Mouse (Mus musculus) heart, embryonic 12.5 days (tissue): ENCODE measurements around the gene Omd. TPM values are rescaled to one million over a fixed set of nuclear protein-coding genes. Genes with fewer than 3 reads are reported as not detected.

Experiments used
- ATAC-seq: fragments of 200-750 bp; cut with Nextera tagmentation; 2 replicates; pipeline ENCODE4 v1.8.0; 2017; ENCODE audit warnings: moderate TSS enrichment, moderate library complexity; ENCODE audit not compliant: insufficient number of reproducible peaks, low FRiP score
- H3K27ac ChIP-seq: fragments of 300-500 bp; sonication (generic); 2 replicates; pipeline ENCODE4 v1.5.1; 2016; ENCODE audit warnings: mild to moderate bottlenecking, moderate library complexity; ENCODE audit not compliant: poor library complexity, severe bottlenecking
- H3K27me3 ChIP-seq: fragments of 300-500 bp; sonication (generic); replicated peaks from 2 replicates; pipeline ENCODE4 v1.6.1; 2016; ENCODE audit warnings: mild to moderate bottlenecking, moderate library complexity
- H3K36me3 ChIP-seq: fragments of 300-500 bp; sonication (generic); 2 replicates; pipeline ENCODE4 v1.6.1; 2016; ENCODE audit warnings: mild to moderate bottlenecking, moderate library complexity
- H3K4me1 ChIP-seq: fragments of 300-500 bp; sonication (generic); replicated peaks from 2 replicates; pipeline ENCODE4 v1.6.1; 2016; ENCODE audit warnings: mild to moderate bottlenecking
- H3K4me2 ChIP-seq: fragments of 300-500 bp; sonication (generic); 2 replicates; pipeline ENCODE4 v1.6.1; 2016; ENCODE audit warnings: mild to moderate bottlenecking, moderate library complexity
- H3K4me3 ChIP-seq: fragments of 300-500 bp; sonication (generic); 2 replicates; pipeline ENCODE4 v1.5.1; 2016; ENCODE audit warnings: mild to moderate bottlenecking
- H3K9ac ChIP-seq: fragments of 300-500 bp; sonication (generic); 2 replicates; pipeline ENCODE4 v1.6.1; 2016; ENCODE audit warnings: mild to moderate bottlenecking, moderate library complexity
- H3K9me3 ChIP-seq: fragments of 300-500 bp; sonication (generic); replicated peaks from 2 replicates; pipeline ENCODE4 v1.6.1; 2016; ENCODE audit warnings: mild to moderate bottlenecking, moderate library complexity
- WGBS: fragments of 180-500 bp; shearing (Covaris S2); methylation state at CpG from one replicate; pipeline ENCODE4 v1.1.7; 2016; 5-methylcytosine and 5-hydroxymethylcytosine counted together
- polyA plus RNA-seq: library from polyadenylated mRNA; unstranded; fragments of >200 nt; fragmentation: Nextera tagmentation; extraction: Ambion mirVana; gene quantifications from 2 replicates; pipeline ENCODE4 v1.2.1, GENCODE M21; 2016

Omd gene
- polyA plus RNA-seq, 1 experiment from 2014 or later: 0.43 TPM

GRCm38 (mm10) chr13:49608589-49609322 lies 26.5 kb downstream of the Omd start:
- H3K4me3 ChIP-seq: no peak overlapping the region
- H3K27me3 ChIP-seq: no peaks in the 10 kb centered on the region
- no peaks in the 10 kb centered on the region for H3K9me3 ChIP-seq
- no peak overlapping the region for H3K27ac ChIP-seq
- H3K36me3 ChIP-seq: no peaks in the 10 kb centered on the region
- no peak overlapping the region for H3K9ac ChIP-seq
- no peak overlapping the region for H3K4me2 ChIP-seq
- 67% methylated on average over 4 of the region's 4 CpGs for WGBS
- no peak for ATAC-seq
- H3K4me1 ChIP-seq: no peaks in the 10 kb centered on the region

GRCm38 (mm10) chr13:49617021-49617420 lies 34.8 kb downstream of the Omd start:
- no peaks in the 10 kb centered on the region for H3K4me1 ChIP-seq
- no peak for ATAC-seq
- WGBS: 73% methylated on average over 3 of the region's 3 CpGs
- H3K27me3 ChIP-seq: no peaks in the 10 kb centered on the region
- H3K27ac ChIP-seq: no peak overlapping the region
- no peak overlapping the region for H3K4me3 ChIP-seq
- no peaks in the 10 kb centered on the region for H3K36me3 ChIP-seq
- H3K9me3 ChIP-seq: no peaks in the 10 kb centered on the region
- no peak overlapping the region for H3K9ac ChIP-seq
- no peak overlapping the region for H3K4me2 ChIP-seq

DNA sequence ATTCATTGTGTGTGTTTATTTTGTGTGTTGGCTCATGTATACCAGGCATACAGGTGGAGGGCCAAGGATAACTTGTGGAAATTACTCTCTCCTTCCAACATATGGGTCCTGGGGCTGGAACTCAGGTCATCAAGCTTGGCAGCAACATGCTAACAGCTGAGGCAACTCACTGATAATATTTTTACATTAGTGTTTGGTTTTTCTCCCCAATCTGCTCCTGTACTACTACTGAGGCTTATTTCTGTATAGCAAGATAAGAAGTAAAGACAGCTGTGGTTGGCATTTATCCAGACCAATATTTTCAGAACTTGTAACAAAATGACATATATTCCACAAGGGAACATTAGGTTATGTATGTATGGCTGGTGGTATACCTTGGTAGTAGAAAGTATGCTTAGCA lies 36.1 kb downstream of the Omd start:
- H3K4me1 ChIP-seq: no peaks in the 10 kb centered on the region
- H3K27ac ChIP-seq: no peak overlapping the region
- no peak for ATAC-seq
- H3K9me3 ChIP-seq: no peaks in the 10 kb centered on the region
- no peak overlapping the region for H3K9ac ChIP-seq
- no peaks in the 10 kb centered on the region for H3K27me3 ChIP-seq
- H3K4me3 ChIP-seq: no peak overlapping the region
- H3K36me3 ChIP-seq: no peaks in the 10 kb centered on the region
- H3K4me2 ChIP-seq: no peak overlapping the region

DNA sequence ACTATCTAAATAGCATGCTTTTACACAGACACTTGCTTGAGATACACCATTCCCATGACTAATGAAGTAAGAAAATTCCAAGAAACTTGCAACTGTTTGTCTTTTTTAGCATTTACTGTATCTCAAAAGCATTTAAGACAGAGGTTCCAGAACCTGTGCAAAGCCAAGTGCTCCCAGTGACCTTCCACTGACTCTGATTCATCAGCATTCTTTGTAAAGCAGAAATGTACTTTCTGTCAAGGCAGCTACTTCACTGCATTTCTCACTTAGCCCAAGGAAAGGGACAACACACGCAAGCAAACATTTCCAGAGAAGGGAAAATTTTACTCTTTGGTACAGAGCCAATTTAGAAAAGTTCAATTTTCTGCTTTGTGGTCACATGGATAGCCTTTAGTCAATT lies 41.0 kb downstream of the Omd start:
- Histone ChIP-seq H3K27me3 (no peaks in the 10 kb centered on the region), H3K9me3 (no peaks in the 10 kb centered on the region), H3K27ac (no peak overlapping the region), H3K4me3 (no peak overlapping the region), H3K36me3 (no peaks in the 10 kb centered on the region), H3K4me2 (no peak overlapping the region), H3K4me1 (no peaks in the 10 kb centered on the region), H3K9ac (no peak overlapping the region)
- ATAC-seq: no peak
- WGBS: 76% methylated on average over 1 of the region's 1 CpGs

DNA sequence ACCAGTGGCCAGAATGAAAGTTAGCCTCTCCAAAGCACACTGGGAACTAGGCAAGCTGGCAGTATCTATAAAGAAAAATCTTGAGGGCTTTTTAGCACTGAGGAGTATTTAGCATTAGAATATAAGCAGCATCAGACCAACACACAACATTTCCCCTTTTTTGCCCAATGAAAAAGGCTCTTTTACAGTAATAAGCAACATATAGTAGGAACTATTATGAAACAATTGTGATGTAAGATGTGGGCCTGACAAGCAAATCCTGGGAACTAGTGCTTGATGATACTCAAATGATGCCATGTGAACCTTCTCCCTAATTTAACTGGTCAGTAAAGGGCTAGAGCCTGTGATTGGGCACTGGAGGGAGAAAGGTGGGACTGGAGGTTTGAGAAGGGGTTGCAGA lies 45.9 kb downstream of the Omd start:
- Histone ChIP-seq H3K4me1 (no peaks in the 10 kb centered on the region), H3K27me3 (no peaks in the 10 kb centered on the region), H3K27ac (no peak overlapping the region)

DNA sequence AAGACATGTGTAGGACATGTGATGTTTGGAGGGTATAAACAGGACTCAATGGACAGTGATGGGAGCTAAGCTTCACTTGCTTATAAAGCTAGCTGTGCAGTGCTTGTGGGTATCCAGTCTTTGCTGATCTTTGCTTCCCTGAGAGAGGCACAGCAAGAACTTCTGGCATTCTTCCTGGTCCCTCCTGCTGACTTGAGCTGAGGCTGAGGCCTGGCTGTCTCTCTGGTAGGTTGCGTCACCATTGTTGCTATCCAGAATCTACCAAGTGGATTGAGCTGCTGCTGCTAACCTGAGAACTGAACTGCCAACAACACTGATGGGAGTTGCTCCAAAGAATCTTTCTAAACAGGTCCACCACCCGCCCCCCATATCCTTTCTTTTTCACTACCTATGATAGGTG lies 46.8 kb downstream of the Omd start:
- Histone ChIP-seq H3K27me3 (no peaks in the 10 kb centered on the region), H3K4me1 (no peaks in the 10 kb centered on the region), H3K9ac (no peak overlapping the region), H3K4me3 (no peak overlapping the region), H3K9me3 (no peaks in the 10 kb centered on the region), H3K4me2 (no peak overlapping the region), H3K27ac (no peak overlapping the region), H3K36me3 (no peaks in the 10 kb centered on the region)
- 80% methylated on average over 2 of the region's 2 CpGs for WGBS
- ATAC-seq: no peak

More for the DNA sequence above, 45.9 kb downstream of the Omd start:
- Histone ChIP-seq H3K36me3 (no peaks in the 10 kb centered on the region), H3K4me3 (no peak overlapping the region), H3K9me3 (no peaks in the 10 kb centered on the region), H3K4me2 (no peak overlapping the region), H3K9ac (no peak overlapping the region)
- no peak for ATAC-seq

GRCm38 (mm10) chr13:49639965-49640364 lies 57.7 kb downstream of the Omd start:
- Histone ChIP-seq H3K9me3 (no peaks in the 10 kb centered on the region), H3K4me3 (no peak overlapping the region), H3K27ac (no peak overlapping the region), H3K9ac (no peak overlapping the region), H3K36me3 (peaks cover 13% of the 10 kb centered on the region), H3K4me1 (no peaks in the 10 kb centered on the region; the same call in 1 of the 2 replicates), H3K4me2 (no peak overlapping the region), H3K27me3 (no peaks in the 10 kb centered on the region)
- 94% methylated on average over 2 of the region's 2 CpGs for WGBS
- no peak for ATAC-seq

Other genes starting within 250 kb of the Omd start
- 53.5 and 54.0 TPM in 2 replicates for gene Bicd2, start 240.9 kb upstream of the Omd start, polyA plus RNA-seq
- gene Ippk, start 161.2 kb upstream of the Omd start, polyA plus RNA-seq: 13.1 and 14.0 TPM in 2 replicates
- 0.88 and 0.92 TPM in 2 replicates for gene Tes3-ps, start 89.1 kb upstream of the Omd start, polyA plus RNA-seq
- gene Ecm2, start 77.7 kb upstream of the Omd start, polyA plus RNA-seq: 2.0 and 2.4 TPM in 2 replicates
- gene Aspn, start 38.0 kb upstream of the Omd start, polyA plus RNA-seq: 2.5 and 3.7 TPM in 2 replicates
- gene Ogn, start 25.6 kb downstream of the Omd start, polyA plus RNA-seq: 10.3 and 10.6 TPM in 2 replicates
- 26.4 and 27.9 TPM in 2 replicates for gene Cenpp, start 70.3 kb downstream of the Omd start, polyA plus RNA-seq
- gene Nol8, start 70.6 kb downstream of the Omd start, polyA plus RNA-seq: 14.4 and 16.3 TPM in 2 replicates
- 67.8 and 68.2 TPM in 2 replicates for gene Iars, start 99.6 kb downstream of the Omd start, polyA plus RNA-seq
- gene Gm30302, start 216.5 kb downstream of the Omd start, polyA plus RNA-seq: 0.12 TPM in 1 of 2 replicates, not detected in the other